Mouse (Mus musculus) kidney, postnatal 0 days (tissue): ENCODE results near the gene Brox. TPM values are rescaled to one million over a fixed set of nuclear protein-coding genes. Genes with fewer than 3 reads are reported as not detected.
"Not testable (repeated sequence)": the region's sequence is repeated elsewhere in the genome, so short reads cannot be mapped to it uniquely, and the experiment has no call there.

Experiments used
- ATAC-seq: fragments of 200-750 bp; cut with Nextera tagmentation; replicated peaks from 2 replicates; pipeline ENCODE4 v1.8.0; 2017; ENCODE audit warnings: low read depth, moderate number of reproducible peaks, moderate TSS enrichment, moderate library complexity; ENCODE audit not compliant: low FRiP score
- DNase-seq: peaks from one replicate; pipeline ENCODE4 v3.0.0-alpha.2; 2016; ENCODE audit warnings: low spot score
- H3K27ac ChIP-seq: fragments of 300-500 bp; sonication (generic); 2 replicates; pipeline ENCODE4 v1.5.1; 2014; ENCODE audit warnings: mild to moderate bottlenecking
- H3K27me3 ChIP-seq: fragments of 300-500 bp; sonication (generic); 2 replicates; pipeline ENCODE4 v1.6.1; 2014; ENCODE audit warnings: low read length, mixed read lengths; ENCODE audit not compliant: insufficient read depth
- H3K36me3 ChIP-seq: fragments of 300-500 bp; sonication (generic); 2 replicates; pipeline ENCODE4 v1.6.1; 2014; ENCODE audit warnings: low read length, mixed read lengths; ENCODE audit not compliant: insufficient read depth
- H3K4me1 ChIP-seq: fragments of 300-500 bp; sonication (generic); replicated peaks from 2 replicates; pipeline ENCODE4 v1.6.1; 2014; ENCODE audit warnings: antibody characterized with exemption, low read length, mixed read lengths; ENCODE audit not compliant: insufficient read depth
- H3K4me2 ChIP-seq: fragments of 300-500 bp; sonication (generic); 2 replicates; pipeline ENCODE4 v1.6.1; 2014; ENCODE audit warnings: mild to moderate bottlenecking, low read length, moderate library complexity, mixed read lengths
- H3K4me3 ChIP-seq: fragments of 300-500 bp; sonication (generic); replicated peaks from 2 replicates; pipeline ENCODE4 v1.5.1; 2014; ENCODE audit warnings: low read depth, low read length
- H3K9ac ChIP-seq: fragments of 300-500 bp; sonication (generic); 2 replicates; pipeline ENCODE4 v1.6.1; 2014; ENCODE audit warnings: low read depth, low read length
- H3K9me3 ChIP-seq: fragments of 300-500 bp; sonication (generic); replicated peaks from 2 replicates; pipeline ENCODE4 v1.6.1; 2016; ENCODE audit warnings: low read length, inconsistent platforms, mixed read lengths
- CTCF ChIP-seq: IDR thresholded peaks from 2 replicates; pipeline ENCODE4 v1.5.1; 2016; ENCODE audit warnings: antibody characterized with exemption, low read depth, mild to moderate bottlenecking, moderate library complexity
- WGBS: fragments of 180-500 bp; shearing (Covaris S2); extraction: QIAGEN DNeasy Blood & Tissue Kit; methylation state at CpG from one replicate; pipeline ENCODE4 v1.1.7; 2014; 5-methylcytosine and 5-hydroxymethylcytosine counted together
- polyA plus RNA-seq: library from polyadenylated mRNA; unstranded; fragments of >200 nt; fragmentation: Nextera tagmentation; extraction: Ambion mirVana; gene quantifications from 2 replicates; pipeline ENCODE4 v1.2.1, GENCODE M21; 2015

Gene Brox
- polyA plus RNA-seq, 1 experiment from 2014 or later, result 43.7 TPM

GRCm38 (mm10) chr1:183323923-183324322 is 26.9 kb upstream of the Brox start:
- Histone ChIP-seq H3K9ac (no peak overlapping the region), H3K27me3 (no peaks in the 10 kb centered on the region), H3K9me3 (no peaks in the 10 kb centered on the region), H3K36me3 (peaks cover 39% of the 10 kb centered on the region), H3K4me2 (no peak overlapping the region), H3K4me1 (no peaks in the 10 kb centered on the region), H3K4me3 (no peak overlapping the region), H3K27ac (no peak overlapping the region)
- ATAC-seq (no peak), DNase-seq (no peak)
- no peak for TF ChIP-seq CTCF
- WGBS, result 99% methylated on average over 2 of the region's 2 CpGs

GRCm38 (mm10) chr1:183322496-183322895 is 25.4 kb upstream of the Brox start:
- not testable (repeated sequence) for H3K4me1 ChIP-seq, H3K27ac ChIP-seq, ATAC-seq, DNase-seq, H3K4me3 ChIP-seq, H3K9me3 ChIP-seq, H3K4me2 ChIP-seq, H3K9ac ChIP-seq, H3K27me3 ChIP-seq
- WGBS, result 80% methylated on average over 5 of the region's 5 CpGs
- H3K36me3 ChIP-seq, result peaks cover 34% of the 10 kb centered on the region

DNA sequence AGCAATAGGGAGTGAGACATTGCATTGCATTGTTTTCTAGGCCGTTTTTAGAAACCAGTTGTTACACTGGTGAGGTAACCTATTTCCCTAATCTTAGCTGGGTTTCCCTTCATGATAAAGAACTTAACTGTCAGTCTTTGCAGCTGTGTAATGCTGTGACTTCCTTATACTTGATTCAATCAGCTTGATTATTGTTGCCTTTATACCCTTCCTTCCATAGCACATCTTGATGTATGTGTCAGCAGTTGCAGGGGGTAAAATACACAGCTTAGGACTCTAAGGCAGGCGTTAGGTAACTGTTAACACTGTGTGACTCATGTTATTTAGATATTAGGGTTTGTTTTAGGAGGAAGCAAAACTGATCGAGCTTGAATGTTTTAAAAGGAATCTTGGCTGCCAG is 23.6 kb upstream of the Brox start:
- ATAC-seq (no peak), DNase-seq (no peak)
- Histone ChIP-seq H3K9ac (no peak overlapping the region), H3K9me3 (no peaks in the 10 kb centered on the region), H3K27me3 (no peaks in the 10 kb centered on the region), H3K4me2 (no peak overlapping the region), H3K4me1 (no peaks in the 10 kb centered on the region), H3K36me3 (peaks cover 28% of the 10 kb centered on the region), H3K27ac (no peak overlapping the region), H3K4me3 (no peak overlapping the region)
- 81% methylated on average over 3 of the region's 3 CpGs for WGBS
- no peak for TF ChIP-seq CTCF

DNA sequence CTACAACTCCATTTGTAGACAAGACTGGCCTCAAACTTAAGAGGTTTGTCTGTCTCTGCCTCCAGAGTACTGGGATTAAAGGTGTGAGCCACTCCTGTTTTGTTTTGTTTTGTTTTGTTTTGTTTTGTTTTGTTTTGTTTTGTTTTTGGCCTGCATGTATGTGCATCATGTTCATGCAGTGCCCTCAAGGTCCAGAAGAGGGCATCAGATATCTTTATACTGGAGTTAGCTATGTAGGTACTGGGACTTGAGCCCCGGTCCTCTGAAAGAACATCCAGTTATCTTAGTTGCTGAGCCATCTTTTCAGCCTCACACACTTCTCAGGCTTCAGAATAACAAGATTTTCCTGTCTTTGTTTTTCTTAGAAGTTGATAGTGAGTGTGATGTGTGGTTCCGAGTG is 18.7 kb upstream of the Brox start:
- H3K4me3 ChIP-seq, result no peak overlapping the region
- 88% methylated on average over 2 of the region's 2 CpGs for WGBS
- H3K36me3 ChIP-seq, result peaks cover 32% of the 10 kb centered on the region
- H3K4me1 ChIP-seq, result no peaks in the 10 kb centered on the region
- H3K9me3 ChIP-seq, result no peaks in the 10 kb centered on the region
- H3K27me3 ChIP-seq, result no peaks in the 10 kb centered on the region
- no peak for ATAC-seq
- DNase-seq, result no peak
- H3K9ac ChIP-seq, result no peak overlapping the region
- peak; percentile 22; the same call in 1 of the 2 replicates for TF ChIP-seq CTCF
- H3K4me2 ChIP-seq, result no peak overlapping the region
- no peak overlapping the region for H3K27ac ChIP-seq

GRCm38 (mm10) chr1:183312076-183312475 is 15.0 kb upstream of the Brox start:
- ATAC-seq (no peak), DNase-seq (no peak)
- H3K36me3 ChIP-seq, result peaks cover 19% of the 10 kb centered on the region
- WGBS, result 89% methylated on average over 2 of the region's 2 CpGs
- no peak overlapping the region for H3K4me2 ChIP-seq
- H3K4me3 ChIP-seq, result no peak overlapping the region
- TF ChIP-seq CTCF, result no peak
- H3K27me3 ChIP-seq, result no peaks in the 10 kb centered on the region
- H3K27ac ChIP-seq, result no peak overlapping the region
- no peaks in the 10 kb centered on the region for H3K9me3 ChIP-seq
- H3K4me1 ChIP-seq, result no peaks in the 10 kb centered on the region
- H3K9ac ChIP-seq, result no peak overlapping the region

DNA sequence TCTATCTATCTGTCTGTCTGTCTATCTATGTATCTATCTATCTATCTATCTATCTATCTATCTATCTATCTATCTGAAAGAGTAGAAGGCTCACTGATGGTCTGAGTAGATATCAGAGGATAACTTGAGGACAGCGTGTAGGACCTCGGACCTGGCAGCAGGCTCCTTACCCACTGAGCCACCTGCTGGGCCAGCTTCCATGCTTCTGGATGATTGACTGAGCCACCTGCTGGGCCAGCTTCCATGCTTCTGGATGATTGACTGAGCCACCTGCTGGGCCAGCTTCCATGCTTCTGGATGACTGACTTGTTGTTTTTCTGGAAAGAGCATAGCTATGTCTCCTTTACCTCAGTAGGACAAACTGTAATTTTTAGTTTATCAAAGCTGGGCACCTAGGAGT is 12.5 kb upstream of the Brox start:
- not testable (repeated sequence) for H3K27ac ChIP-seq, H3K4me2 ChIP-seq, H3K36me3 ChIP-seq, H3K4me1 ChIP-seq, ATAC-seq, H3K9ac ChIP-seq, DNase-seq, H3K9me3 ChIP-seq, H3K4me3 ChIP-seq, H3K27me3 ChIP-seq
- 89% methylated on average over 2 of the region's 2 CpGs for WGBS

DNA sequence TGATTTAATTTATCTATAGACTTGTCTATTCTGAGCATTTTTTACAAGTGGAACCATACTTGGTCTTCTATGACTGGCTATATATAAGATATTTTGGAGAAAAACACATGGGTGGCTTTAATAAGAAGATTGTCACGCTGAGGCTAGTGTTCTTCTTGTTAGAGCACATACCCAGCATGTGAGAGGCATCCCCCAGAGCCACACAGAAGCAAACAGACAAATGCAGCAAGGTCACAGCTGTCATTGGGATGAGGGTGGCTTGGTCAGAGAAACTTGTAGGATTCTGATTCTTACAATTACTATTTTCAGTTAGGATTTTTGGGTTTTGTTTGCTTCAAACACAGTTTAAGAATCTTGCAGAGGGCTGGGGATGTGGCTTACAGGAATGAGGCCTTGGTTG is 11.4 kb upstream of the Brox start:
- Histone ChIP-seq H3K4me1 (no peaks in the 10 kb centered on the region), H3K4me2 (no peak overlapping the region), H3K36me3 (0 out of 2 replicates have a peak, but pooled peaks cover 4% of the 10 kb centered on the region), H3K9ac (no peak overlapping the region), H3K4me3 (no peak overlapping the region), H3K9me3 (no peaks in the 10 kb centered on the region), H3K27ac (no peak overlapping the region), H3K27me3 (no peaks in the 10 kb centered on the region)
- no peak for ATAC-seq
- 97% methylated on average over 1 of the region's 1 CpGs for WGBS
- no peak for DNase-seq
- no peak for TF ChIP-seq CTCF
